Mouse (Mus musculus) embryonic stem cell, embryonic (primary cell): Measurements from ENCODE around the gene Bscl2.

Source experiments
- CTCF ChIA-PET, 4 experiments: fragments of 300-600 bp in 2 of 4; fragments of 350-600 bp in 2 of 4; sonication (Branson Sonifier 250); formaldehyde crosslinking; loops; one replicate each; lab custom pipeline; 2022; ENCODE audit warnings: inconsistent platforms in 2 of 4; lab: Charles Lee
- POLR2A ChIA-PET, 4 experiments: fragments of 300-600 bp in 2 of 4; fragments of 350-600 bp in 2 of 4; sonication (Branson Sonifier 250); formaldehyde crosslinking; loops; one replicate each; lab custom pipeline; 2022; ENCODE audit warnings: antibody characterized with exemption in 4 of 4, inconsistent platforms in 1 of 4; lab: Charles Lee

Bscl2 gene

DNA sequence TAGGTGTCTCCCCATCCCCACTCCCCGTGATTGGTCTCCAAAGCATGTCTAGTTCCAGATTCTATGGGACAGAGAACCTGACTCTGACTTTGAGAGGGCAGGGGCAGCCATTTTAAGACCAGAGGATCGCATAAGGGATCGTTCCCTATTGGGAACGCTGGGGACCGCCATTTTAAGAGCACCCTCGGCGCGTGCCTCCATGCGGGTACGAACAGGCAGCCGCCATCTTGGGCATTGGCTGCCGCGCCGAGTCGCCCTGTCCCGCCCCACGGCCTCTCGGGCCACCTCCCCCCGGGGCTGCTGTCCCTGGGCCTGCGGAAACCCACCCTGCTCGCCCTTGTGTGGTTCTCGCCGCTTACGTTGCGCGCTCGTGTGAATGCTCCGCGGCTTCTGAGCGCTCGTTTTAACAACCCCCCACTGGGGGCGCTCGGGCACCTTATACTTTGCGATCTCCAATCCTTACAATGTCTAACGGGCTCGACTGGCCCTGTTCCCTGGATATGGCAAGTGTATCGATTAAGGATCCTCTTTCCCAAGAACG lies at the start of gene Bscl2:
TSS of gene Bscl2 (plus strand) at position 217 of the 541 bp plus-strand sequence.
- ChIA-PET CTCF (no interaction called here), POLR2A (interaction anchor here in 2 of 4 experiments (0.7 to 8.9 kb wide), 39 partner anchors 7 to 262 kb away, joined by 3 to 113 read pairs (median 15); partner anchors contain the start of genes Hnrnpul2 (in 2 of the 2), Ttc9c (in 2 of the 2), Zbtb3 (in 2 of the 2) and 1810009A15Rik (in 1 of the 2))

GRCm38 (mm10) chr19:8788521-8788920 lies 48.7 kb upstream of the Bscl2 start:
- ChIA-PET CTCF (interaction anchor here in 2 of 4 experiments (0.6 to 1.2 kb wide), 2 partner anchors 15 to 70 kb away, joined by 3 read pairs; partner anchors contain the start of gene Tmem179b (in 1 of the 2)), POLR2A (interaction anchor here (0.6 to 27.6 kb wide), 44 partner anchors 4 to 229 kb away, joined by 3 to 801 read pairs (median 5); partner anchors contain the start of genes Tmem179b (in 3 of the 4), Zbtb3 (in 3 of the 4), Gng3 (in 2 of the 4) and Hnrnpul2 (in 2 of the 4))

GRCm38 (mm10) chr19:8789171-8789570 lies 48.1 kb upstream of the Bscl2 start:
- POLR2A ChIA-PET: interaction anchor here (0.6 to 27.6 kb wide), 32 partner anchors 3 to 1718 kb away, joined by 3 to 801 read pairs (median 6); partner anchors contain the start of genes Tmem179b (in 3 of the 4), Gng3 (in 2 of the 4), Hnrnpul2 (in 2 of the 4) and Nxf1 (in 2 of the 4)

DNA sequence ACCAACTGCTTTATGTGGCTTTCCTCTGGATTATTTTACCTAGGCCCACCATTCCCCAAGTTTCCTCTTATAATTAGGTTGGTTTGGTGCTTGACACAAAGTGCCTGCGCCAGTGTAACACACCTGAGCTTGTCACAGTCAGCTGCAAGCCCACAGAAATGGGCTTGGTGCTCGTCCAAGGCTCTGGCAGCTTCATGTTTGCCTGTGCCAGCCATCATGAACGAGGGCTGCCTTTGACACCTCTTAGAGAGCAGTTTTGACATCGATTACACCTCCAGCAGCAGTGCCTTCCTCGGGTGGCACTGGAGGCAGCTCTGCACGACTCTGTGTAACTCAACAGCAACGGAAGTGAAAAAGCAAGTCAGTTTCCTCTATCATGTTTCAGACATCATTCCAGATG lies 47.1 kb upstream of the Bscl2 start:
- CTCF ChIA-PET: interaction anchor here in 1 of 4 experiments (1.5 kb wide), 1 partner anchor 12 kb away, joined by 3 read pairs; the partner anchor contains the start of gene Zbtb3

More at GRCm38 (mm10) chr19:8789171-8789570, 48.1 kb upstream of the Bscl2 start:
- CTCF ChIA-PET: interaction anchor here in 1 of 4 experiments (1.2 kb wide), 1 partner anchor 71 kb away, joined by 3 read pairs; no protein-coding TSS in a partner anchor

DNA sequence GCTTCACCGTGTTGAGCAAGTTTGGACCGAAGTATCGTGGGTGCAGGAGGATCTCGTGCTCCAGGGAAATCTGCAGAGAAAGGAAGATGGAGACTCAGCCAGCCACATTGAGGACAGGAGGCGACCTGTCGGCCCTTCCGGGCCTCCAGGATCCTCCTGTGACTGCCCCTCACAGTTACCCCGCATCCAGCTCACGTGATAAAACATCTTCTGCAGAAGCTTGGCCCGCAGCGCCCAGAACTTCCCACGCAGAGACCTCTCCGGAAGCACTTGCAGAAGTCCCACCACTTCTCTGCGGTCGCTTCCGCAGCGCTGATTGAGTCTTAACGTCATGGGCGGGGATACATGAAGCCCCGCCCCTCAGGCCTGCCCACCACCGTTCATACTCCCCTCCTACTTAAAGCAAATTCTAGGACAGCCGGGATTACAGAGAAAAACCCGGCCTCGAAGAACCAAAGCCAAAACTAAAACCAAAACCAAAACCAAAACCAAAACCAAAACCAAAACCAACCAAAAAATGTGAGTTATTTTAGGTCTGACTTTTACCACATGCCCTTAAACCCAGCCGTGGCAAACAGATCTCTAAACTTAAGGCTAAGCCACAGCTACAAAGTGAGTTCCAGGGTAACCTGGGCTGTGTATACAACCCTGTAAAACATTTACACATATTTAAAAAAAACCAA lies 38.9 kb upstream of the Bscl2 start, which contains the start of gene Polr2g:
TSS of gene Polr2g (minus strand) at position 314 of the 683 bp plus-strand sequence.
- ChIA-PET CTCF (interaction anchor here in 1 of 4 experiments (1.3 kb wide), 1 partner anchor 12 kb away, joined by 4 read pairs; the partner anchor contains the start of gene Taf6l), POLR2A (interaction anchor here (0.5 to 27.3 kb wide), 67 partner anchors 8 to 1404 kb away, joined by 3 to 801 read pairs (median 5); partner anchors contain the start of genes Taf6l (in 4 of the 4), 1810009A15Rik (in 3 of the 4), Gm49416 (in 3 of the 4) and Hnrnpul2 (in 3 of the 4))

More for the DNA sequence above, 47.1 kb upstream of the Bscl2 start:
- POLR2A ChIA-PET: interaction anchor here in 3 of 4 experiments (0.7 to 27.6 kb wide), 16 partner anchors 2 to 68 kb away, joined by 3 to 801 read pairs (median 6); partner anchors contain the start of genes Nxf1 (in 2 of the 3), Slc3a2 (in 2 of the 3), Tmem179b (in 2 of the 3) and Tmem223 (in 2 of the 3)

- CTCF ChIA-PET: interaction anchor here in 2 of 4 experiments (0.6 to 1.3 kb wide), 3 partner anchors 12 to 58 kb away, joined by 3 to 4 read pairs (median 3); partner anchors contain the start of genes Stx5a (in 1 of the 2) and Taf6l (in 1 of the 2)
These were observed 38.3 kb upstream of the Bscl2 start for GRCm38 (mm10) chr19:8798947-8799315.

GRCm38 (mm10) chr19:8802130-8802821 lies 35.0 kb upstream of the Bscl2 start, which contains the start of gene Zbtb3:
Gene Zbtb3, plus strand, starts transcription at chr19:8802555.
- ChIA-PET CTCF (interaction anchor here in 2 of 4 experiments (0.6 to 1.6 kb wide), 8 partner anchors 12 to 1063 kb away, joined by 3 to 10 read pairs (median 4); partner anchors contain the start of genes Hnrnpul2 (in 1 of the 2), Taf6l (in 1 of the 2) and Ttc9c (in 1 of the 2)), POLR2A (interaction anchor here (0.5 to 27.3 kb wide), 113 partner anchors 4 to 1460 kb away, joined by 3 to 801 read pairs (median 5); partner anchors contain the start of genes 1810009A15Rik (in 4 of the 4), Gm49416 (in 4 of the 4), Slc3a2 (in 4 of the 4) and Nxf1 (in 3 of the 4))

More at GRCm38 (mm10) chr19:8798947-8799315, 38.3 kb upstream of the Bscl2 start:
- POLR2A ChIA-PET: interaction anchor here (0.6 to 27.3 kb wide), 55 partner anchors 8 to 1403 kb away, joined by 3 to 801 read pairs (median 6); partner anchors contain the start of genes Taf6l (in 4 of the 4), 1810009A15Rik (in 3 of the 4), Gm49416 (in 3 of the 4) and Hnrnpul2 (in 3 of the 4)

GRCm38 (mm10) chr19:8803204-8803780 lies 34.0 kb upstream of the Bscl2 start:
- CTCF ChIA-PET: interaction anchor here in 1 of 4 experiments (1.0 to 1.6 kb wide), 2 partner anchors 16 to 85 kb away, joined by 4 to 10 read pairs; partner anchors contain the start of genes Hnrnpul2 and Ttc9c
- POLR2A ChIA-PET: interaction anchor here (0.6 to 27.3 kb wide), 60 partner anchors 5 to 1328 kb away, joined by 3 to 801 read pairs (median 7); partner anchors contain the start of genes Gng3 (in 3 of the 4), Nxf1 (in 3 of the 4), Slc3a2 (in 3 of the 4) and Taf6l (in 3 of the 4)

DNA sequence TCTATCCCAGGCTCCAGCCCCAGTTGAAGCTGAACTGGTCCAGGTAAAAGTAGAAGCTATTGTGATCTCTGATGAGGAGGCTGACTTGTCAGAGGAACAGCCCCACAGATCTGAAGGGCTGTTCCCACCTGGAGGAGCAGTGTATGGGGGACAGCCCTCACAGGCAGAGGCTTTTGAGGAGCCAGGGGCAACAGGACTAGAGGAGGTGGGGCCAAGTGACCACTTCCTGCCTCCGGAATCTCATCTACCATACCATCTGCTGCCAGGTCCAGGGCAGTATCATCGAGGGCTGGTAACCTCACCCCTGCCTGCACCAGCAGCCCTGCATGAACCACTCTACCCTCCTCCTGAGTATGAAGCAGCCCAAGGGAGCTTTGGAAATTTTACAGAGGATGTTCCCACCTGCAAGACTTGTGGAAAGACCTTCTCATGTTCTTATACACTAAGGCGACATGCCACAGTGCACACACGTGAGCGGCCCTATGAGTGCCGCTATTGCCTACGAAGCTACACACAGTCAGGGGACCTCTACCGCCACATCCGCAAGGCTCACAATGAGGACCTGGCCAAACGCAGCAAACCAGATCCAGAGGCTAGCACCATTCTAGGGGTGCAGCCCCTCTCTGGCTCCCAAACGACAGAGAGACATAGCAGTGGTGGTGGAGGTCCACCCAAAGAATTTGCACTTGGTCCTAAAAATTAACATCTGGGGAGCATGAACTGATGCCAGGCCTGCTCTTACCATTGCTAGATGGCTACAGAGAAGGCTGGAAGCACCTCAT lies 33.2 kb upstream of the Bscl2 start:
- CTCF ChIA-PET: interaction anchor here in 1 of 4 experiments (1.0 kb wide), 1 partner anchor 86 kb away, joined by 3 read pairs; no protein-coding TSS in a partner anchor
- POLR2A ChIA-PET: interaction anchor here in 3 of 4 experiments (0.6 to 27.3 kb wide), 29 partner anchors 6 to 1328 kb away, joined by 3 to 801 read pairs (median 7); partner anchors contain the start of genes Taf6l (in 3 of the 3), Gng3 (in 2 of the 3), Hnrnpul2 (in 2 of the 3) and Slc3a2 (in 2 of the 3)

DNA sequence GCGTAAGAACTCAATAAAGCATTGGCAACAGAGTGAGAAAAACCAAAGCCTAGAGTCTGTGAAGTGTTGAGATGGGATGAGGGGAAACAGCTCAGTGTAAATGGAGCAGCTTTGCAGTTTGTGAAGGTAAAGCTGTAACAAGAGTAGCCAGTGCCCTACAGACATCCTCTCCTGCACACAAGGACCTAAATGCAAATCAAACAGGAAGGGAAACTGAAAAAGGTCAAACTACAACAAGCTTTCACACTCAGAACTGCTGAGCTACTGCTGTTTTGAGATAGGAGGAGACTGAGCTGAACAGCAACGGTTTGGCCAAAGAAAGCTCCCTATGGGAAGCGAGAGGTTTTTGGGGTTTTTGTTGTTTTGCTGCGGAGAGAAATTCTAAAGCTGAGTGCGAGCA lies 30.5 kb upstream of the Bscl2 start:
- POLR2A ChIA-PET: interaction anchor here in 3 of 4 experiments (0.7 to 21.0 kb wide), 53 partner anchors 8 to 186 kb away, joined by 3 to 271 read pairs (median 4); partner anchors contain the start of genes Slc3a2 (in 3 of the 3), Ttc9c (in 3 of the 3), 1810009A15Rik (in 2 of the 3) and Eef1g (in 2 of the 3)
- CTCF ChIA-PET: interaction anchor here in 1 of 4 experiments (0.8 kb wide), 1 partner anchor 32 kb away, joined by 3 read pairs; no protein-coding TSS in a partner anchor

DNA sequence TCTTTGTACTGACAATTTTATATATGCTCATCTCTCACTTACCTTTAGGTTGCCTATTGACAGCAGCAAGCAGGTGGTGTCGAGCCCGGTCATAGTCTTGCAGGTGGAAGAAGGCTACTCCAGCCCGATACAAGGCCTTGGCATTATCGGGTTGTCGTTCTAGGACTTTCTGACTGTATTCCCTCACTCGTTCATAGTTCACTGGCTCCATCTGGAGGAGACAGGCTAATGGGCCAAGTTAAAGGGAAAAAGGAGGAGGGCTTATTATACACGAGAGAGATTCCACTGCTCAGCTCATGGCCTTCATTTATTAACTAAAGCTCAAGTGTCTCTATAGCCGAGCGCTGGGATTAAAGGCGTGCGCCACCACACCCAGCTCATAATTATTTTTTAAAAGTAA lies 21.5 kb upstream of the Bscl2 start:
- ChIA-PET CTCF (interaction anchor here in 3 of 4 experiments (0.6 to 1.5 kb wide), 3 partner anchors 13 to 95 kb away, joined by 3 to 4 read pairs (median 4); partner anchors contain the start of gene Zbtb3 (in 1 of the 3)), POLR2A (interaction anchor here in 3 of 4 experiments (0.6 to 21.0 kb wide), 22 partner anchors 9 to 151 kb away, joined by 3 to 271 read pairs (median 4); partner anchors contain the start of genes Eef1g (in 2 of the 3), Slc3a2 (in 2 of the 3), Taf6l (in 2 of the 3) and 1810009A15Rik (in 1 of the 3))

DNA sequence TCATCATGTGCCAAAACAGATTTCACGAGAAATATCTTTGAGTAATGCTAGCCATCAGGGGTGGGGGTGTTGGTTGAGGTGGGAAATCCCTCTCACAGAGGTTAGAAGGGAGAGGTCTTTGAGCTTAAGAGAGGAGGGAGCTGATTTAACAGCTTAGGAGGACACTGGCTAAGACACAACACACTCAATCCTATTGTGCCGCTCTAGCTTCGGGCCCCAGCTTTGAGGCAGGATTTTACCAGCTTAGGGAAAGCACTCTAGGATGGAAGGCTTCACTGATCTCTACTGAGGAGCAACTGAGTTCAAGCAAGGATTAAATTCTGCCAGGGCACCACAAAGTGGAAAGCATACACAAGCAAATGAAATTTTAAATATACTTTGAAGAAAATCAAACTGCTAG lies 20.3 kb upstream of the Bscl2 start:
- POLR2A ChIA-PET: interaction anchor here in 3 of 4 experiments (0.7 to 21.0 kb wide), 25 partner anchors 9 to 158 kb away, joined by 3 to 271 read pairs (median 4); partner anchors contain the start of genes Nxf1 (in 2 of the 3), Taf6l (in 2 of the 3), Zbtb3 (in 2 of the 3) and 1810009A15Rik (in 1 of the 3)
- CTCF ChIA-PET: interaction anchor here in 1 of 4 experiments (1.5 kb wide), 1 partner anchor 15 kb away, joined by 4 read pairs; the partner anchor contains the start of gene Zbtb3

- ChIA-PET POLR2A (interaction anchor here in 3 of 4 experiments (0.6 to 21.0 kb wide), 50 partner anchors 9 to 287 kb away, joined by 3 to 271 read pairs (median 12); partner anchors contain the start of genes 1810009A15Rik (in 3 of the 3), Gm49416 (in 3 of the 3), Slc3a2 (in 3 of the 3) and Taf6l (in 3 of the 3)), CTCF (interaction anchor here in 2 of 4 experiments (0.6 to 1.6 kb wide), 2 partner anchors 13 to 75 kb away, joined by 4 to 5 read pairs; no protein-coding TSS in a partner anchor)
These were observed 18.9 kb upstream of the Bscl2 start for GRCm38 (mm10) chr19:8818301-8818798.
